Comparison of ENCODE assay signal across 7 mouse cellular contexts in genomic region chr9:110243221-110243833, GRCm38 (mm10). TPM values are rescaled to one million over a fixed set of nuclear protein-coding genes. Genes with fewer than 3 reads are reported as not detected.
A peak's percentile ranks its signal among the peaks of the same experiment; 100 is the strongest.
DNase-seq lines count a peak whose midpoint lies in the region; ATAC-seq and TF ChIP-seq lines count a peak whose summit lies in the region.

TSS of gene Cspg5 (plus strand) at chr9:110243783.

- no peaks in the 10 kb centered on the region for H3K27me3 ChIP-seq in neural tube, embryonic 11.5 days (ENCODE audit: control insufficient read depth, insufficient read depth, low read length)
- H3K27me3 ChIP-seq in forebrain, embryonic 15.5 days = no peaks in the 10 kb centered on the region
- peaks cover 61% of the 10 kb centered on the region for H3K27me3 ChIP-seq in limb, embryonic 13.5 days
- 0 out of 2 replicates have a peak, but pooled peaks cover 2% of the 10 kb centered on the region for H3K27me3 ChIP-seq in stomach, postnatal 0 days (ENCODE audit: control insufficient read depth, insufficient read depth, low read length)

- no peaks in the 10 kb centered on the region for H3K9me3 ChIP-seq in neural tube, embryonic 11.5 days (ENCODE audit: control insufficient read depth, low read length)
- no peaks in the 10 kb centered on the region for H3K9me3 ChIP-seq in forebrain, embryonic 15.5 days
- no peaks in the 10 kb centered on the region for H3K9me3 ChIP-seq in limb, embryonic 13.5 days
- no peaks in the 10 kb centered on the region for H3K9me3 ChIP-seq in stomach, postnatal 0 days (ENCODE audit: control insufficient read depth, low read length)

- peak within 1 kb of the TSS; percentile 92 for H3K4me2 ChIP-seq in neural tube, embryonic 11.5 days (ENCODE audit: low read depth)
- H3K4me2 ChIP-seq in forebrain, embryonic 15.5 days (replicated peaks) = peak within 1 kb of the TSS; percentile 95
- H3K4me2 ChIP-seq in limb, embryonic 13.5 days (replicated peaks) = peak within 1 kb of the TSS; percentile 99
- peak within 1 kb of the TSS; percentile 100 for H3K4me2 ChIP-seq in stomach, postnatal 0 days (replicated peaks; ENCODE audit: low read depth)

- H3K9ac ChIP-seq in neural tube, embryonic 11.5 days (ENCODE audit: low read length) = no peak within 1 kb of the TSS
- H3K9ac ChIP-seq in forebrain, embryonic 15.5 days (replicated peaks) = peak within 1 kb of the TSS; percentile 65
- H3K9ac ChIP-seq in limb, embryonic 13.5 days = no peak within 1 kb of the TSS
- H3K9ac ChIP-seq in stomach, postnatal 0 days (ENCODE audit: low read length) = no peak within 1 kb of the TSS

- H3K36me3 ChIP-seq in neural tube, embryonic 11.5 days (ENCODE audit: control insufficient read depth, insufficient read depth, low read length) = peaks cover 5% of the 10 kb centered on the region; the same call in 1 of the 2 replicates
- peaks cover 24% of the 10 kb centered on the region for H3K36me3 ChIP-seq in forebrain, embryonic 15.5 days
- peaks cover 32% of the 10 kb centered on the region for H3K36me3 ChIP-seq in limb, embryonic 13.5 days
- peaks cover 2% of the 10 kb centered on the region; the same call in 1 of the 2 replicates for H3K36me3 ChIP-seq in stomach, postnatal 0 days (ENCODE audit: control insufficient read depth, insufficient read depth, low read length)

- H3K4me3 ChIP-seq in neural tube, embryonic 11.5 days (ENCODE audit: low read depth, low read length) = peak within 1 kb of the TSS; percentile 56
- peak within 1 kb of the TSS; percentile 62 for H3K4me3 ChIP-seq in forebrain, embryonic 15.5 days
- peak within 1 kb of the TSS; percentile 71 for H3K4me3 ChIP-seq in limb, embryonic 13.5 days
- H3K4me3 ChIP-seq in stomach, postnatal 0 days (ENCODE audit: low read depth, low read length) = no peak within 1 kb of the TSS

- ATAC-seq in neural tube, embryonic 11.5 days (ENCODE audit: insufficient read depth, low FRiP score, low TSS enrichment) = no peak
- ATAC-seq in forebrain, embryonic 15.5 days (replicated peaks) = no peak
- no peak for ATAC-seq in limb, embryonic 13.5 days (ENCODE audit: low FRiP score, low read depth)
- no peak for ATAC-seq in stomach, postnatal 0 days (ENCODE audit: low FRiP score, low TSS enrichment)

- no peak within 1 kb of the TSS for H3K27ac ChIP-seq in neural tube, embryonic 11.5 days (ENCODE audit: low read depth, low read length)
- H3K27ac ChIP-seq in forebrain, embryonic 15.5 days (replicated peaks) = peak within 1 kb of the TSS; percentile 88; the same call in 1 of the 2 replicates
- H3K27ac ChIP-seq in limb, embryonic 13.5 days = no peak within 1 kb of the TSS
- H3K27ac ChIP-seq in stomach, postnatal 0 days (replicated peaks) = no peak within 1 kb of the TSS

- peak; percentile 10 for DNase-seq in neural tube, embryonic 11.5 days (ENCODE audit: low spot score)
- no peak for DNase-seq in neural tube, embryonic 10.5 days (ENCODE audit: extremely low spot score, low spot score)
- no peak for DNase-seq in stomach, postnatal 0 days (ENCODE audit: low spot score)
- no peak for DNase-seq in ovary, postnatal 14 days (ENCODE audit: low spot score)
- no peak for DNase-seq in cerebellum, adult 9-10 months

- H3K4me1 ChIP-seq in neural tube, embryonic 11.5 days (ENCODE audit: control insufficient read depth, insufficient read depth, low read length) = peaks cover 13% of the 10 kb centered on the region
- peaks cover 23% of the 10 kb centered on the region for H3K4me1 ChIP-seq in forebrain, embryonic 15.5 days
- H3K4me1 ChIP-seq in limb, embryonic 13.5 days = peaks cover 14% of the 10 kb centered on the region
- no peaks in the 10 kb centered on the region; the same call in 1 of the 2 replicates for H3K4me1 ChIP-seq in stomach, postnatal 0 days (replicated peaks; ENCODE audit: control insufficient read depth, insufficient read depth)

- TF ChIP-seq CTCF in stomach, postnatal 0 days (IDR thresholded peaks at IDR 0.05; ENCODE audit: low read depth) = no peak

- 88% methylated on average over 7 of the region's 7 CpGs for WGBS in neural tube, embryonic 11.5 days
- WGBS in forebrain, embryonic 15.5 days = 83% methylated on average over 7 of the region's 7 CpGs
- WGBS in limb, embryonic 13.5 days = 86% methylated on average over 7 of the region's 7 CpGs
- WGBS in stomach, postnatal 0 days = 83% methylated on average over 7 of the region's 7 CpGs

- TF ChIP-seq EP300 in stomach, postnatal 0 days (optimal IDR thresholded peaks at IDR 0.05) = no peak

RNA-seq across cellular contexts. Expression of gene Cspg5, which starts in this region (rescaled TPM):
- polyA plus RNA-seq in neural tube, embryonic 11.5 days (2014; fragmentation: Nextera tagmentation; extraction: Ambion mirVana) = 19.6 and 21.3 TPM in 2 replicates
- 84.5 and 90.8 TPM in 2 replicates for polyA plus RNA-seq in forebrain, embryonic 15.5 days (2015; fragmentation: Nextera tagmentation; extraction: Ambion mirVana)
- polyA plus RNA-seq in limb, embryonic 13.5 days (2015; fragmentation: Nextera tagmentation; extraction: Ambion mirVana) = 3.7 and 4.5 TPM in 2 replicates
- polyA plus RNA-seq in stomach, postnatal 0 days (2015; fragmentation: Nextera tagmentation; extraction: Ambion mirVana) = 3.0 and 3.3 TPM in 2 replicates
